Mouse (Mus musculus) adipocyte (in vitro differentiated cells): ENCODE measurements around the gene Olfr701.

Experiments used
- DNase-seq: peaks from one replicate; pipeline ENCODE4 v3.0.0-alpha.2; 2016; ENCODE audit warnings: low spot score

Gene Olfr701

GRCm38 (mm10) chr7:106813829-106814228 lies at the start of gene Olfr701:
Gene Olfr701, plus strand, starts transcription at chr7:106814129.
- no peak for DNase-seq

- DNase-seq: no peak
Observed at GRCm38 (mm10) chr7:106788330-106788729, 25.6 kb upstream of the Olfr701 start.

- no peak for DNase-seq
Observed at GRCm38 (mm10) chr7:106793098-106793497, 20.8 kb upstream of the Olfr701 start, which contains the start of gene Olfr699. Gene Olfr699, minus strand, starts transcription at chr7:106793198.

GRCm38 (mm10) chr7:106808734-106809133 lies 5.2 kb upstream of the Olfr701 start, which contains the start of gene Olfr700:
Gene Olfr700, minus strand, starts transcription at chr7:106808834.
- DNase-seq: no peak

- no peak for DNase-seq
Observed at GRCm38 (mm10) chr7:106815775-106816174, 1.8 kb downstream of the Olfr701 start.

GRCm38 (mm10) chr7:106818414-106818813 lies 4.5 kb downstream of the Olfr701 start:
- no peak for DNase-seq

- no peak for DNase-seq
Observed at GRCm38 (mm10) chr7:106833793-106834192, 19.9 kb downstream of the Olfr701 start, which contains the start of gene Olfr702. Gene Olfr702, minus strand, starts transcription at chr7:106833893.

GRCm38 (mm10) chr7:106843060-106843459 lies 29.1 kb downstream of the Olfr701 start, which contains the start of gene Olfr703:
Gene Olfr703, plus strand, starts transcription at chr7:106843360.
- no peak for DNase-seq

GRCm38 (mm10) chr7:106862885-106863284 lies 49.0 kb downstream of the Olfr701 start, which contains the start of gene Olfr704:
Gene Olfr704, plus strand, starts transcription at chr7:106863185.
- DNase-seq: no peak
